Mouse (Mus musculus): ENCODE measurements at regions not wholly inside any gene's neighbourhood (a gene's known extent, or its start where the extent isn't known, plus 50 kb on each side); places are given as distances from the start of the nearest gene placed in this dataset.

DNA sequence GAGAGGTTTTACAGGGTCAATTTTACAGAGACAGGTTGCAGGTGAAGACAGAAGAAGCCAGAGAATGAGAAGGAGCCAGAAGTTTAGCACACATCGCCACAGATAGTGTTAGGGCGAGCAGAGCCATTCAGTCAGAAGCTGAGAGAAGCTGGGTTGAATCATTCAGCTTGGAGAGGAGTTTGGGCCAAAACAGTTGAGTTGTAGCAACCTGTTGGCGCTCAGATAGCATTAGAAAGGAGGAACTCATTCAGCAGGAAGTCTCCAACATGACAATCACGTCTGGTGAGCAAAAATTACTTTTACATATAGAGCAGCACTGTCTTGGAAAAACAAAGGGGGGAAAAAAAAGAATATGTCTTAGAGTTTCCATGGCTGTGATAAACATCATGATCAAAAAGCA lies 53.2 kb downstream of the Fam43a start:
- no peak for ATAC-seq (ENCODE audit: low TSS enrichment)

- ATAC-seq (ENCODE audit: low TSS enrichment) = peak; percentile 50; the same call in 1 of the 2 replicates
These were observed 54.3 kb downstream of the Fam43a start for GRCm38 (mm10) chr16:30653806-30654205.

DNA sequence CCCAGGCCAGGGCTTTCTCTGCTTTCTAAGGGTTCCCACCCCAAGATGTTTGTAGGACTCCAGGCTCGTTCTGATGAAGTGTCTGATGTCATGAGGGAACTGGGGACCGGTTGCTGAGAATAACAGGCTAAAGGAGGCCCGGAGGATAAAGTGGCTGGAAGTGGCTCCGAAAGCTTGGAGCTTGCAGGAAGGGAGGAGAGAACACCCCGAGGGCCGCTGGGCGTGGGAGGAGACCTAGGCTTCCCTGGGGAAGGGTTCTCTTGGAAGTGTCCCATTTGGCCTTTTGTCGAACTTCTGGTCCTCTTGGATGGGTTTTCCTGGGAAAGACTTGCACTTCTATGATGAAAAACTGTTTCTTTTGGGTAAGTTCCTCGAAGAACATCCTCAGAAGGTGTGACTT lies 54.7 kb downstream of the Fam43a start:
- no peak for ATAC-seq (ENCODE audit: low TSS enrichment)

- no peak; the same call in 1 of the 2 replicates for ATAC-seq (ENCODE audit: low TSS enrichment)
These were observed 56.3 kb downstream of the Fam43a start for GRCm38 (mm10) chr16:30655798-30656221.

GRCm38 (mm10) chr16:30656881-30657280 lies 57.4 kb downstream of the Fam43a start:
- no peak for ATAC-seq (ENCODE audit: low TSS enrichment)

DNA sequence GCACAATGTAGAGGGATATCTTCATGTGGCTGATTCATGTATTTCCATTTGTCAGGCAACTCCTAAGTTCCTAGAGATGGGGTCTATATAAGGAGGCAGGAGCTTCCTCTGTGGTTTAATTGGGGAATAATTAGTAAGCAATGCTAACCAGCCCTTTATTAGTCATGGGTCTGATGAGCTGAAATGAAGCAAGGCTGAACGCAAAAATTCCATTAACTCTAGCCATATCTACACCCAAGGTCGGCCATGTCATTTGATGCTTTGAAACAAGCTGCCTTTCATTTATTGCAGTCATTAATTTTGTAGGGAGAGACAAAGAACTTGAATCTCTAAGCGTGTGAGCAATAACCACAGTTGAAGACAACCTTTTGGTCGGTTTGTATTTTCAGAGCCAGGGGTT lies 59.4 kb downstream of the Fam43a start:
- no peak for ATAC-seq (ENCODE audit: low TSS enrichment)

DNA sequence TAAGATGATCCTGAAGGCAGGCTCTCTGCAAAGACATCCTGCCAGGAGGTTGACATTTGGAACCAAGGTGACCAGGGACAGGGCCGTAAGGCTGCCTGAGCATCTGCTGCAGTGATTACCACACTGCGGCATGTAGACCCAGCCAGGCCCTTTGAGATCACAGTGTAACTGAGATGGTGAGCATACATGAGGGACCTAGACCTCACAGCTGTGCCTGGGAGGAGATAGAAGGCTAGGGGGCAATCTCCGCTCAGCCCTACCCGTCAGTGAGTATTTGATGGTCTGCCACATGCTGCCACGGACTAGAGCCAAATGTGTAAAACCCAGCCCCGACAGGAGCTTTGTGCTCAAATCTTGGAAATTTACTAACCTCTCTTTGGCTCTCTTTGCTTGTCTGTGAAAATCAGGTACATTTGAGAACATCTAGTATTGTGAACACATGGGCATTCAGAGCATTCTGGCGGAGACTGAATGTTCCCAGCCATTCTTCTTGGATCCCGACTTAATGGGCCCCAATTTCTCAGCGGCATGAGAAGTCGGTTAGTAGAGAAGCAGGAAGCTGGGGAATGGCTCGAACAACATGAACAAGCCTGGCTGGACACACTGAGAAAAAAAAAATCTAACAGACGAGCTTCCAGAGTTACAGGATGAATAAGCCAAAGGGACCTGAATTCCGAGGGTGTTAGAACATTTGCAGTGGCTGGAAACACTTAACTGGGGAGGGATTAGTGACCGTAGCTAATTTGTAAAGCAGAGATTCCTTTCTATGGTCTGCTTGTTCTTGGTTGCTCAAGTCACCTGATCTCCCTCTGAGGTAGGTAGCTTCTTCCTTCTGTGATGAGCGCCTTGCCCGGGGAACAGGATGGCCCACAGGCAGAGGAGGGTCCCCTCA lies 61.8 kb downstream of the Fam43a start:
- ATAC-seq (ENCODE audit: low TSS enrichment) = peak; percentile 27; the same call in 1 of the 2 replicates

- ATAC-seq (ENCODE audit: low TSS enrichment) = peak; percentile 80
These were observed 63.5 kb downstream of the Fam43a start for GRCm38 (mm10) chr16:30663055-30663454.

- no peak for ATAC-seq (ENCODE audit: low TSS enrichment)
These were observed 64.4 kb downstream of the Fam43a start for GRCm38 (mm10) chr16:30663971-30664370.

DNA sequence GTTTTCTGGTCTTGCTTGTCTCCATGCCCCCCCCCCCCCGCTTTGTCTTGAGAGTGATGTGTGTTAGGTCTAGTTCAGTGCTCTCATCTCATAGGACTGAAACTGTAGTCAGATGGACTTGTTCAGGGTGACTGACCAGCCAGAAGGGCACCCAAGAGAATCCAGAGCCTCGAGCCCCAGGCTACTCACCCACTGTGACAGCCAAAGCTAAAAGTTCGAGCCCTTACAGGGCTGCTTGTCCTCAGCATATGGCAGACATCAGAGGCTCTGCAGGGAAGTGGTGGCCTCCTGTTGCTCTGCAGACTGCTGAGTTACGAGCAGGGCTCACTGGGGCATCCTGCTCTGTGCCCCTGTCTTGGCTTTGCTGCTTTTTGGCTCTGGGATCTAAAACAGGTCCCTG lies 64.9 kb downstream of the Fam43a start:
- no peak for ATAC-seq (ENCODE audit: low TSS enrichment)

- ATAC-seq (ENCODE audit: low TSS enrichment) = no peak
These were observed 66.4 kb downstream of the Fam43a start for GRCm38 (mm10) chr16:30665881-30666280.

- no peak for ATAC-seq (ENCODE audit: low TSS enrichment)
These were observed 70.4 kb downstream of the Fam43a start for GRCm38 (mm10) chr16:30669883-30670282.

DNA sequence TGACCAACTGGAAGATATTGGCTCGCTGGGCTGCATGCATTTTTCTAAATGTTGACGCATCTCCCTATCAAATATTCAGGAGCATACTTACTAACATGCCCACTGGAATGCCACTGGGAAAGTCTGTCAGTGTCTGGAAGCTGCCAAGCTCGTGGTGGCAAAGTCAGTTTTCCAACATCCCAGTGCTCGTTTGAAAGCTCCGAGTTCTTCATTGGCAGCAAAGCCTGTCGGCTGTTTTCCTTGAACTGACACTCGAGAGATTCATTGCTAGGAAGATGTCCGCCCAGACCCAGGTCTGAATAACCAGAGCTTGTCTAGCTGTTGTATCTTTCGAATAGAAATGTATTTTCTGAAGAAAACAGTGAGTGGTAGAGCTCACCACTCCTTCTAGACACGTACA lies 72.1 kb downstream of the Fam43a start:
- no peak for ATAC-seq (ENCODE audit: low TSS enrichment)

DNA sequence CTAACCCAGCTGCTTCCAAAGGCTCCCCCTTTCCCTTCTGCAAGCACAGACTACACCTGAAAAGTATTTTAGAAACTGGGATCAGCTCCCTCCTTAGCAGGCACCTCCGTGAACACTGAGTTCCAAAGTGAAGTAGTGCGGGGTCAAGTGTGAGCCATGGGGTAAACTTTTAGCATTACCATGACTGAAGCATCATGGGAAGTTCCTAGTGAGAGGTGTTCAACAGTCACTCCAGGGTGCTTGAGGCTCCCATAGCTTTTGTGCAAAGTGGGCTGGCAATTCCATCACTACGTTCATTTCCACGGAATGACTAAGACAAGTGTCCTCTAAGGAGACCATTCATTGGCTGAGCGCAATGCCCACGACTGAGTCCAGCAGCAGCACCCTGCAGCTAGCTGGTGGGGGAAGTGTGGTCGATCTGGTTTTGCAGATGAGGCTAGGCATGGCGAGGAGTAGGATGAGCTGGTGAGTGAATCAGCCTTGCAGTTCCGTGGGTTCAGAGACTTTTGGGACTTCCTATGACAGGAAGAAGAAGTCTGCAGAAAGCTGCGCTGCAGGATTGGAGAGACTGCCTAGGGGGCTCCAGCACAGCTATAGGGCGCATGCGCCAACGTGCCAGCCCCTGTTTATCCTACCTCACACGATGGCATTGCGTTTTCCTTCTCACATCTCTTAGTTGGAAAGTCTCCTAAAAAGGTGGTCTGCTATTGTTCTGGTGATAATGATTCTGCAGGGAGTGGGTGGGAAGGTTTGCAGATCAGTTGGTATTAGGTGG lies 73.4 kb downstream of the Fam43a start:
- ATAC-seq (ENCODE audit: low TSS enrichment) = peak; percentile 83

DNA sequence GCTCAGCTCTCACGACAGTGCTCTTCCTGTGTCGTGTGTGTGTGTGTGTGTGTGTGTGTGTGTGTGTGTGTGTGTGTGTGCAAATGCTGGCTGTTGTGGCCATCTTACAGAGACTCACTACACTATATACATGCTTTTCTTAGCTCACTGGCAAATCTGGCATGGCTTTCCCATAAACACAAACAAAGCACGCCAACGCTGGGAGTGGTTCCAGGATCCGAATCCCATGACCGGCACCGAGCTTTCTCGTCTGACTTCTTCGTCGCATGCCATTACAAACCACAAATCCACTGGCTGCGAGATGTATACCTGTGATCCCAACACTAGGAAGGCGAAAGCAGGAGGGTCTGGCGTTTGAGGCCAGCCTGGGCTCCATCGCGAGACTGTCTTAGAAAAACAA lies 74.1 kb downstream of the Fam43a start:
- ATAC-seq (ENCODE audit: low TSS enrichment) = no peak

- ATAC-seq (ENCODE audit: low TSS enrichment) = no peak
These were observed 76.3 kb downstream of the Fam43a start for GRCm38 (mm10) chr16:30675829-30676228.

- no peak for ATAC-seq (ENCODE audit: low TSS enrichment)
These were observed 77.5 kb downstream of the Fam43a start for GRCm38 (mm10) chr16:30677016-30677415.

GRCm38 (mm10) chr16:30677896-30678707 lies 78.6 kb downstream of the Fam43a start:
- ATAC-seq (ENCODE audit: low TSS enrichment) = no peak

DNA sequence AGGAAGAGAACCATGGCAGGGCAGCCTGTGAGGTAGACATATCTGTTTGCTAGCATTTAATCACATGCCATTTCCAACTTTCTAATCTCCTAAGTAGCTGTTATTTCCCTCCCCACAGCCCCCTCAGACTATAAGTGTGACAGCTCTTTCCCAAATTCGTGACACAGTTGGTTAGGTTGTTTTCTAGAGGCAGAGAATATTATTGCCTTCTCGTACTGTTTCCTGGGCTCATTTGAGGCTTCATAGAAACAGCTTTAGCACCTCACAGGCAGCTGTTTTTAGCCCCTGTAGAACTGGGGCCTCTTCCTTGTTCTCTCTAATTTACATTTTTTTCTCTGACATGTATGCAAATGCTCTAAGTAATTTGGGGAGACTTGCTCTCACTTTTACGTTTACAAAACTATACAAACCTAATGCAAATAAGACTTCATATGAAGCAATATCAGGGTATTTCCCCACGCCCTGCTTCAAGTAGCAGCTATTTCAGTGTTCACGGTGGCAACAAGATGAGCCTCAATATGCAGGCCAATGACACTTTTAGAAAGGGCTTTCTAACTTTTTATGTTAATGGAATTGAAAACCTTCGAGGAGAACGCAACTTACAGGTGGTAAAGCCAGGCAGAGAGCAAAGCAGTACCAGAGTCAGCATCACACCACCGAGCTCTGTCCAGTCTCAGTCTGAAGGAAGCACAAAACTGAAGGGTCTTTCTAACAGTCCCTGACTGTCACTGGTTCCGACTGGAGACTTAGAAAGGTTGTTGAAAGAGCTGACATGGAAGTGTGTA lies 79.4 kb downstream of the Fam43a start:
- no peak; the same call in 1 of the 2 replicates for ATAC-seq (ENCODE audit: low TSS enrichment)

- no peak for ATAC-seq (ENCODE audit: low TSS enrichment)
These were observed 79.9 kb downstream of the Fam43a start for GRCm38 (mm10) chr16:30679493-30679811.

GRCm38 (mm10) chr16:30681421-30681820 lies 81.9 kb downstream of the Fam43a start:
- ATAC-seq (ENCODE audit: low TSS enrichment) = no peak

All from frontal cortex, adult (tissue).